Mouse (Mus musculus) urinary bladder, postnatal 10 days (tissue): ENCODE data around the gene Tmem121.
A peak's percentile ranks its signal among the peaks of the same experiment; 100 is the strongest.

Experiments used
- DNase-seq: peaks from one replicate; pipeline ENCODE4 v3.0.0; 2022; ENCODE audit warnings: low spot score

The Tmem121 gene

DNA sequence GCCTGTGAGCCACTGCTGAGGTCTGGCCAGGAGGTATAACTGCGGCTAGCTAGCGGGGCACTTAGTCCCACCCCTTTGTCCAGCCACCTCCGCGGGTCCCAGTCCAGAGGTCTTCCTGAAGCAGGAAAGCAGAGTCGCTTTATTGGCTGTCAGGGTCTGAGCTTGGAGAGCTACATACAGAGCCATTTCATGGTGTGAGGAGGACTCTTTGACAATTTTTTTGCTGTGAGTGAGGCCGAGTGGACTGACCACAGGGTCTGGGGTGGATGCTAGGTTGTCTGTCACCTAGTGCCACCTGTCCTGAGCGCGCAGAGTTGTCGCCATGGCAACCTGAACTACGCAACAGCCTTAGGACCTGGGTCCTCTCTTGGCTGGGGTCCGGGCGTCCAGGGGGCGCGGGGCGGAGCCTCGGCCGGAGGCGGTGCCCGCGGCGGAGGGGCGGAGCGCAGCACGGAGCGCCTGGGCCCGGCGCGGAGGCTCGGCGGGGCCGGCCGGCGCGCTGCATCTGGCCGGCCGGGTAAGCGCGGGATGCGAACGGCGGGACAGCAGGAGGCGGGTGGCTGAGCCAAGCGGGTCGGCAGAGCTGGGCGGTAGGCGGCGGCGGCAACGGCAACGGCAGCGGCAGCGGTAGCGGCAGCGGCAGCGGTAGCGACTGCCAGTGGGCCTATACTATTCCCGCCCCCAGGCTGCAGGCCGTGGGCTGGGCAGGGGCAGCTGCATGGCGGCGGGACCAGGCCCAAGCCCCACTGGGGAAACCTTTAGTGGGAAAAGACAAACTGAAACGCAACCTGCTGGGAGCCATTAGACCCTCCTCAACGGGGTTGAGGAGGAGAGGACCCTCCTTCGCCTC is at the start of gene Tmem121:
Gene Tmem121, plus strand, starts transcription at position 489 of the 850 bp plus-strand sequence.
- no peak for DNase-seq

DNA sequence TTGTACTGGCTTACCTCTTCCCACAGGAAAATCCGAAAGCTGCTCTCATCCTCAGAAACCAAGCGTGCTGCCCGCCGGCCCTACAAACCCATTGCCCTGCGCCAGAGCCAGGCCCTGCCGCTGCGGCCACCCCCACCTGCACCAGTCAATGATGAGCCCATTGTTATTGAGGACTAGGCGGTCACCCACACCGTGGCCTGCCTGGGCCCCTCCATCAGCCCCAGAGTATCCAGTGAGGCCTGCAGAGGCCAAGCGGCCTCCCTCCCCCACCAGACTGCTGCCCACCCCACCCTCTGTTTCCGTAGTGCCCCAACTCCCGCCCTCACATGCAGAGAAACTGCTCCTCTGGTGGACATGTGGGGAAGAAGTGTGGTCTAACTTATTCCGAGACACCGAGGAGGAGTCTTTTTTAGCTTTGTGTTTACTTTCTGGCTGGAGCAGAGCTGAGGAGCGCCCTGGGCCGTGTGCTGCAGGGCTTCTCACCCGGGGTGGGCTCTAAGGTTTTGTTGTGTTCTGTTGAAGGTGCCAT is 49.2 kb upstream of the Tmem121 start:
- no peak for DNase-seq

DNA sequence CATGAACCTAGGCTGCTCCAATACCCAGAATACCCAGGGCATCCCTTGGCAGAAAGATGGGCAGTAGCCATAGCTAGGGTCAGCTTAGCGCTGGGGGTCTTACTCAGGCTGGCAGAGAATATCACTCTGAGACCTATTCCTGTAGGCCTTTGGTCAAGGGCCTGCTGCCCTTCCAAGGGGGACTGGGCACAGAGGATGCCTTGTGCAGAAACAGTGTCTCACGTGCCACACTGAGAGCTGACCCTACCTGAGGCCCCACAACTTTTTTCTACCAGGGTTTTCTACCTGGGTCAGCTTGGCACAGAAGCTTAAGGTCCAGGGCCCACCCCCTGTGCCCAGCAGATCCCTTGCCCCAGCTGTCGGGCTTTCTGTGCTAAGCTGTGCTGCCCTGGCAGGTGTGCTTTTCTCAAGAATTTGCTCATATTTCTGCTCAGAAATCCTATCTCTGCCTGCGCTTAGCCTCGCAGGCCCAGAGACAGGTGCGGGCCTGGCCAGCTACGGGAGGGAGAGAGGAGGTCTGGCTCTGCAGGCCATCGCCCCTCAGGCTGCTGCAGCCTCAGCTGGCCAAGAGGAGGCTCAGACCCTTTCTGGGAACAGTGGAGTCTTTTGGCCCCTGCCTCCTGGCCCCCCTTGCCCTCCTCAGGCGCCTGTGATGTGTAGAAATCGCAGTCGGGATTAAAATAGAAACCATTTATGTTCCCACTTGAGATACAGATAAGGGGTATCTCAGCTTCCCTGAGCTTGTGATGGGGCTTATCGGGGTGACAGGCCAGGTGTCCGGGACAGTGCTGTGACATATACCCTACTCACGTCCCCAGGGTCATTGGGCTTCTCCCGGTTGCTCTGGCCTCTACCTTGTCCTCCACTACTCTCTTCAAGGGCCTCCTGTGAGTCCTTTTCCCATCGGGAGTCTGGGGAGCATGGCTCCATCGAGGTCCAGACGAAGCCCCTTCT is 48.2 kb upstream of the Tmem121 start:
- no peak for DNase-seq

DNA sequence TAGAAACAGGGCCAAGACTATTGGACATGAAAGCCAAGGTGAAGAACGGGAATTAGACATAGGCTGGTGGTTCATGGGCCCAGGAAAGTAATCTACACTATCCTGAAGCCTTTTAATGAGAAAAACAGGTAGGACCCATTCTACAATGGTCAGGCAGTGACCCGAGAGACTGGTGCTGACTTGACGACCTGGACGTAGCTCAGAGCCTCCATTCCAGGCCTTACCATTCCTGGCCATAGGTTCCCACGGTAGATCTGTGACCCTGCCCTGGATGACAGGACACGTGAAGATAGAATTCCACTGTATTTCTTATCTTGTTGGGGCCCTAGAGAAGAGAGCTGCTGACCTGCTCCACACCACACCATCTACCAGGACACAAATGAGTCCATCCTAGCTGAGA is 47.4 kb upstream of the Tmem121 start:
- DNase-seq, result no peak

DNA sequence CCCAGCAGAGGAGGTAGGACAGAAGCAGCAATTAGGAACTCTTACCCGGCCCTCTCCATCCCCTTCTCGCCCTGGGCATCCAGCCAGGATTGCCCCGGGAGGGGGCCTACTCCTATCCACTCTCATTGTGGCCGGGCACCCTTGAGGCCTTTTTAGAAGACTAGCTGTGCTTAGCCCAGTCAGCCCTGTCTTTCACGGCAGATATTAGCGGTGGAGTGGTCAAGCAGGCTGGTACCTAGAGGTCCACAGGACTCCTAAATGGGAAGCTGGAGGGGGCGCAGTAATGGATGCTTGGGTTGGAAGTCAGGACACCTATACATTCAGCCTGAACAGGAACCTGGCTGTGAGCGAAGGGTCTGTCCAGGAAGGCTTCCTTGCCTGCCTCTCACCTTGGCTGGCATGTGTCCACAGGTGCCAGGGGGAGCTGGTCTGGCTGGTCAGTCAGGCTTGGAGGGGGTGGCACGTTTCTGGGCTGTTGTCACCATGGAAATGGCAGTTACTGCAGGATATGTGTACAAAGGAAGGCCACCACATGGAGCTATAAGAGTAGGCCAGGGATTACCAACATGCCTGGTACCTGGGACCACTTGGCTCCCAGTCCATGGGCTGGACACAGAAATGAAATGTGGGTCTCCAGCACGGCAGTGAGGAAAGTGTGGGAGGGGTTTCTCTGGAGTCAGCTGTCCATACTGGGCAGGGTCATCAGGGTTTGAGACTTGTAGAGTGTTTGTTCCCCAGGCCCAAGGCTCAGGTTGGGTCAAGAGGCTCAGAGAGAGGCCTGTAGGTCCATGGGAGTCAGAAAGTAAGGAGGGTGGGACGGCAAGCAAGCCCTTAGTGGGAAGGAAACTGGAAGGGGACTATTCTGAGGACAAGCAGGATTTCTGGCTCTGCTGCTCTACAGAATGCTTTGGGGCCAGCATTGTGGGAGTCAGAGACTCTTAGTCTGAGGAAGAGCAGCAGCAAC is 46.5 kb upstream of the Tmem121 start:
- no peak for DNase-seq

DNA sequence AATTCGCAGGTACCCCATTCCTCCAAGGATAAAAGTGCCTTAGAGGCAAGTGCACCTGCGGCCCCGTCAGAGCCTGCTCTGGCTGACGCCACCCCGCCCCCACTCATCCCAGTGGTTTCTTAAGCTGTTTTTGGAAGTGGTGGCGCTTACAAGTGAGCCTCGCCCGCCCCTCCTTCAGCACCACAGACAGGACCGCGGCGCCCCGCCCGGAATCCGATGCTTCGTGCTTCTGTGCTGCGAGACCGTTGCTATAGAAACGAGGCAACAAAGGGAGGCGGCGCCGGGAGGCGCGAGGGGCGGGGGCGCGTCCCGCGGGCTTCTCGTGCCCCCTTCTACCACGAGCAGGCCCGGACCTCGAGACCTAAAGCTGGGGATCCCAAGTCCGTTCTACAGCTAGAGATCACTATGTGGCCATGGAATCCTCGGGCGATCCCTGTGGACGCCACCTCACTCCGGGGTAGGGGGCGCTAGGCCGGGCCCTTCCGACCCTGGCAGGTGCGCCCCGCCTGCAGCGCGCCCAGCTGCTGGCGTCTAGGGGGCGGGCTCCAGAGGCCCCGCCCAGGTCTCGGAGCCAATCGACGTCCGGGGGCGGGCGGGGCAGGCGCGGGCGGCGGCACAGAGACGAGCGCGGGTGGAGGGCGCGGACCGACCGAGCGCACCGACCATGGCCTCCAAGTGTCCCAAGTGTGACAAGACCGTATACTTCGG is 45.7 kb upstream of the Tmem121 start, which contains the start of gene Crip2:
Gene Crip2, plus strand, starts transcription at position 329 of the 708 bp plus-strand sequence.
- DNase-seq, result peak; percentile 65

DNA sequence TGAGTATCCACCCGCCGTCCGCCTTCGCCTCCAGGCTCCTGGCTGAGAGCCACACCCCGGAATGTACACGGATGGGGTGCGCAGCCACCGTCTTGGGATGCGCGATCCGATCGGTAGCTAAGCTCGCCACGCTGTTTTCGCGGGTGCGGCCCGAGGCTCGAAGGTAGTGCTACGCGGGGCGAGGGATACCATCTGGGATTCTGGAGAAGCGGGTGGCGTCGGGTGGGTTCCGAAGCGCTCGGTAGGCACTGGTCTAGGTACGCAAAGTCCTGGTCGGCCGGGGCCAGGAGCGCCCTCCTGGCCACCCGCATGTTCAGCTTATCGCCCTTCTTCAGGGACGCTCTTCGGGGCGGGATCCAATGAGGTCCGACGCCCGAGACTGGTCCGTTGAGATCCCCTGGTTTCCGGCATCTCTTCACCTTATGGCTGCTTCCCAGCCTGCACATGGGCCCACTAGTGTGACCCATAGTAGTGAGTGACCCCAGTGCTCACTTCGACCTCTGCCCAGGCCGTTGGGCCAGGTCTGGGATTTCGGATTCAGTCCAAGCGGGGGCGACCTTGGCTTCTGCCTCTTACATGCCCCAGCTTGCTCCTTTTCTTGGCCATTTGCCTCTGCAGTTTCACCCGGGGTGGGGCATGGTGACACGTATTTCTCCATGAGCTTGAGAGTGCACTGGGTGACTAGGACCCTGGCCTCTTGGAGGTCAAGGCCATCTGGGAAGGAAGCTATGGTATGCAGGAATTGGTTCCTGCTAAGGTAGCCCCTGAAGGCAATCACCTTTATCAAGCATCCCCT is 44.9 kb upstream of the Tmem121 start:
- DNase-seq, result no peak

DNA sequence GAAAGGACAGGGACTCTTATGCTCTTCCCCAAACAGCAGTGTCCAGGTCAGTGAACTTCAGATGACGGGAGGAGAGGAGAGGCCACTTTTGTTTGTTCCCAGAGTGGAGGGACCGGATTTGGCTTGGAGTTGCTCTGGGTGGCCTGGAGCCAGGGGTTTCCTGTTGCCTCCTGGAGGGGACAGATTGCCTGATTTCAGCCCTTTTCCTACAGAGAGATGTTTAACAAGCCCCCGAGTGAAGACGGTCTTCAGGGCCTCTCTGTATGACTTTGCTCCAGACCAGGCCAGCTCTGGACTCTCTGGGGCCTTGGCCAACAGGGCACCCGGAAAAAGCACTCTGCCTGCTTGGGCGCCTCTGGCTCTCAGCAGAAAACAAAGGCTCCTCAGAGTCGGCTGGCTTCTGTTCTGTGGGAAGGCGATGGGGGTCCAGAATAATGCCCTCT is 44.2 kb upstream of the Tmem121 start:
- DNase-seq, result no peak

DNA sequence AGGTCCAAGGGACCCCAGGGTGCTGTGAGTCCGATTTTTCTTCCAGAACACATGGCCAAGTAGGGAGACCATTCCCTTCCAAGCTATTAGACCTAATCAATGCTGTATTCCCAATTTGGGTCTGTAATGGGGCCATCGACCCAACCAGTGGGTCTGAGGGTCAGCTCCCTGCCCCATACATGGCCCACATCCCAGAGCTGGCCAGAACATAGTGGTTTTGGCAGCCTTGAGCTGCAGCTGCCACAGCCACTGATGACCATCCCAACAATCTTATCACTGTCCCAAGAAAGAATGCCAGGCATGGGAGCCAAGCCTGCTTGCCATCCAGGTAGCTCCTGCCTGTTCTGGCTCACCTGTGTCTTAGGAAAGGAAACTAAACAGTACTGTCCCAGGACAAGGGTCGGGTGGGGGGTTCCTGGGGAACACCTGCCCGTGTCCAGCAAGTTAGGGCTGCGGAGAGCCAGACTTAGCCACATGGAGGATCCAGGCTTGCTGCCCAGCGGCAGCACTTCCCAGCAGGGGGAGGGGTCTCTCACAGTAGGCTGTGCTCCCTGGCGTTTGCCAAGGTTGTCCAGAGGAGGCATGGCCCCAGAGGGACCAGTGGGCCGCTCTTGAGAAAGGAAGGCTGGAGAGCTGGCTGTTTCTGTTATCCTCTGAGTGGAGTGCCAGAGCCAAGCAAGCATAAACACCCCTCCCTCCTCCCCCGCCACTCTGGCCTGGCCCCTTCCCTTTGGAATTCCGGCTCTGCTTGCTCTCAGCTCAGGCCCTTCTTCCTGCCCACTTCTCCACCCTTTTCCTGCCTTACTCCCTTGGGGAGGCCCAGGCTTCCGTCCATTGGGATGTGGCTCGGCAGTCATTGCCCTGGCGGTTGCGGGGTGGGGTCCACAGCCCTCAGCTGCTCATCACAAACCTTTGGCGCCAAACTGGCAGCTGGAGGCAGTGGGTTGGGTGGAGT is 43.4 kb upstream of the Tmem121 start:
- no peak for DNase-seq

DNA sequence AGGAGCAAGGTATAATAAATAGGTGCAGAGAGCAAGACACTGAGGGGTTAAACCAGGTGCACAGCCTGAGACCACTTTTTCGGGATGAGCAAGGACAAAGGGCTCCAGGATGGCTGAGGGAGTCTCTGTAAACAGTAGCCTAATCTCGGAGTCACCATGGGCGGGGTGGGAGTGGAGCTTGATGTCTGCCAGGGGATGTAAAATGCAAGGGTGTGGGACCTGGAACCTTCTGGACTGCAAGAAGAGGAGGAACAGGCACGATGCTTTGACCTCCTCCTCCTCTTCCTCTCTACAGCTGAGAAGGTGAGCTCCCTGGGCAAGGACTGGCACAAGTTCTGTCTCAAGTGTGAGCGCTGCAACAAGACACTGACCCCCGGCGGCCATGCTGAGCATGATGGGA is 42.6 kb upstream of the Tmem121 start:
- no peak for DNase-seq

DNA sequence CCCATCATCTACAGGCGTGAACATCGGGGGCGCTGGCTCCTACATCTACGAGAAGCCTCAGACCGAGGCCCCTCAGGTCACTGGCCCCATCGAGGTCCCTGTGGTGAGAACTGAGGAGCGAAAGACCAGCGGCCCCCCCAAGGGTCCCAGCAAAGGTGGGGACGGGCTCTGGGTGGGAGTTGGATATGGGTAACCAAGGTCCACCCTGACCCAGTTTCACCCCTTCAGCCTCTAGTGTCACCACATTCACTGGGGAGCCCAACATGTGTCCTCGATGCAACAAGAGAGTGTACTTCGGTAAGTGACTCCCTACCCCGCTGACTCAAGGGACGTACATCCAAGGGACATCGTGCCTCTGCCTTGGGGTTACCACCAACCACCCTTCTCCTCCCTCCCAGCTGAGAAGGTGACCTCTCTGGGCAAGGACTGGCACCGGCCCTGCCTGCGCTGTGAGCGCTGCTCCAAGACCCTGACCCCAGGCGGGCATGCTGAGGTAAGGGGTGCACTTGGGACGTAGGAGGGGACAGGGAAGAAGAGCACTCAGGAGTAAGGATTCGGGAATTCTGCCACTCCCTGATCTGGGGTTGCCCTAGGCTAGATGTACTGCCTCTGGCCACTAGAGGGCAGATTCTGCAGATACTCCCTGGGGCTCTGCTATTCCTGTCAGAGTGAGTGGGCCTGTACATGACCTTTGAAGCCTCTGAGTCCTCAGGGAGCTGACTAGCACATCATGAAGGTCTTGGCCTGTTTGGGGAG is 41.6 kb upstream of the Tmem121 start:
- DNase-seq, result no peak

DNA sequence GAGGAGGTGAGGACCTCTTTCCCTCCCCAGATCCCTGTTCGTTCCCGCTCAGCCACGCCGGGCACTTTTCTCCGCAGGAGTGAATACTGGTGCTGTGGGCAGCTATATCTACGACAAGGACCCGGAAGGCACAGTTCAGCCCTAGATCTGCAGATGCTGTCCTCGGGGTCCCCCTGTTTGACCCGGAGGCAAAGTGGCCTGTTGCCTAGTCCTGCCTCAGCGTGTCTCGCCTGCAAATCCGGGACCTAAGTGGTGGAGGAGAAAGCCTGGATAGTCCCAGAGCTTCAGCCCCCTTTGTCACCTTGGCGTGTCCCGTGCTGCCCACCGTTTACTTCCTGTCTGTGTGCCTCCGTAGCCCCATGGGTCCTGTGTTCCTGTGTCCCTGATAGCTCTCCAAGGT is 40.8 kb upstream of the Tmem121 start:
- DNase-seq, result no peak

DNA sequence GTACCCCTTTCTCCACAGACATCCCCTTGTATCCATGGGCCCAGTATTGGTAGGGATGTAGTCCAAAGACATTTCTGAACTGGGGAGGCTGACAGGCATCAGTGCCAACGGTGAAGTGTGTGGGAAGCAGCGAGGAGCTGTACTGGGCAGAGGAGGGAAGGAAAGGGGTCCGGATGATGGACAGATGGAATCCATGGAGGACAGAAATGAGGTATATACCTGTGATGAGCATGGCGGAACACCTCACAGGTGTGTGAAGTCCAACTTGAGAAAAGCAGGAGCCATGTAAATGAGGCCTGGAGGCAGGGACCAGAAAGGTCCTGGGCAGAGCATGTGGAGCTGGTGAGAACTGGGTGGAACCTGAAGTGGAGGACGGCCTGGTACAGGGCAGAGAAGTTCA is 40.1 kb upstream of the Tmem121 start:
- no peak for DNase-seq

DNA sequence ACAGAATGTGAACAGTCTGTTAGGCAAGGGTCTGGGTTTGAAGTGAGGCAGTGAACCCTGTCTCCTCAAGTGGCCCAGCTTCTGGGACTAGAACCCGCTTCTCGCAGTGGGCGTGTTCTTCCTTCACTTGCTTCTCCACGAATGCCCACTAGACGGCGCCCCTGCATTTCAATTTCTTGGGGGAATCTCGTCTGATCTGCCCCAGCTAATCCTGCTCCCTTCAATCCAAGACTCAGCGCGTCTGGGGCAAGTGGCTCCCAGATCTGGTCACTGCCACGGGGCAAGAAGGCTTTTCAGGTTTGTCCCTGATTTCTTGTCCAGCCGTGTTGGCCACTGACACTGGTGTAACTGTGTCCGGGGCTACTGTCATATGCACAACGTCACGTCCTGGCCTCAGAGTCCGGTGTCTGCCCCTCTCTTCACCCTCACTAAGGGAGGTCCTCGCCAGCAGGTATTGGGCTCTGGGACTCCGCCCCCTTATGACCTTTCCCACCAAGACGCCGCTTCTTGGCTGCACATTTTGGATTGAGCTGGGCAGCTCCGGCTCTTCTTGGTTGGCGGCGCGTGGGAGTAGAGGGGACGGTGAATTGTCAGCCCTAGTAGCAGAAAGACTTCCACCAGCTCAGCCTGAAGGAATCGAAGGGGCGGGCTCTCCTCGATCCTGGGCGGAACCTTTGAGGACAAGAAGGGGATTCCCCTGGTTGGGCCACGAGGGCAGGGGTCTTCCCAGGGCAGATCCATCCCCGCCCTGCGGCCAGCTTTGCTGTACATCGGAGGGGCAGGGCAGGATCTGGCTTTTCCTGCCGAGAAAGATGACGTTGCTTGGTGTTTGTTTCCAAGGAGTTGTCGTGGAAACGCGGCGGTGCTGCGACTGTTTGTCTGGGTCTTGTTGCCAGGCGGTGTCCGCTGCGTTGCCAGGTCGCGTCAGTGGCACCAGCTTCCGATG is 39.3 kb upstream of the Tmem121 start, which contains the start of gene Crip1:
Gene Crip1, plus strand, starts transcription at position 205 of the 946 bp plus-strand sequence.
- DNase-seq, result peak; percentile 73

DNA sequence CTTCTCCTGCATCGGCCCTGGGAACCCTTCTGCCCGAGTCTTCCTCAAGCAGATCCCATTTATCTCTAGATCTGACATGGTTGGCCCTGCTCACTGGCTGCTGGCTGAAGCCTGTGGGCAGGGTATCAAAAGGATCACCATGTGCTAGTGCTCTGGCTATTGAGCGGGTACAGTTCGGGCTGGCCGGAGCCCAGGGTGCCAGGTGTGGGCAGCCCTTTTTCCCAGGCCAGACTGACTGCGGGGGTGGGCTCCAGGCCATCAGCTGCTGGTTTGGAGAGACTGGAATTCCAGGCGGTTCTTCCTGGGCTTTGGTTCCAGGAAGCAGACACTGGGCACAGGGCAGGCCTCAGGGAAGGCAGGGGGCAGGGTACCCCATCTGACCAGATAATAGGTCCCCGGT is 38.2 kb upstream of the Tmem121 start:
- no peak for DNase-seq

DNA sequence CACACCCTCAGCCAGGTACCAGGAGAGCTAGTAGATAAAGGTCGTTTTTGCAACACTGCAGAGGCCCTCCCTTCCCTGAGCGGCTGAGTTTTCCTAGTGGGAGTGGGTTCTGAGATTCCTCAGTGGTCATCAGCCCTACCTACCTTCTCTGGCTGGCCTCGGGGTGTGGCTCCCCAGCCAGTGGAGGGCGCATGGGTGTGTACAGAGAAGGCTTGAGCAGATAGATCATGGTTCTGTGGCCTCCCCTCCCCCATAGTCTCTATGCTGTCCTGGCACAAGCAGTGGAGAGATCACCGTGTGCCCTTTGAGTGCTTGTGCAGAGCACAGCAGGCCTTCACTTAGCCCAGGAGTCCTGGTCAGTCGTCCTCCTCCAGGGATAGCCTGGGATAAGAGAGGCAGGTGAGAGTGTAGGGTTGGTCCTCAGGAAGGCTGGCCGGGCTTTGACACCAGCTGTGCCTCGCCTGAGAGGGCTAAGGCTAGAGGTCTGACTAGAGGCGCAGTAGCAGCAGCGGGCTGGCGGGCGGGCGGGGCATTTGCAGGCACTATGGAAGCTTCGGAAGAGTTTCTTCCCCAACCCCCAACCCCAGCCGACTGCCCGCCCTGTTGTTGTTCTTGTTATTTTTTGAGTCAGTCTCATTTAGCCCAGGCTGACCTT is 37.2 kb upstream of the Tmem121 start:
- DNase-seq, result no peak
